Mouse (Mus musculus): ENCODE measurements around the gene Ccdc159. TPM values are rescaled to one million over a fixed set of nuclear protein-coding genes. Genes with fewer than 3 reads are reported as not detected.

The Ccdc159 gene
- polyA plus RNA-seq, 1 experiment from 2014 or later = 5.2 TPM

GRCm38 (mm10) chr9:21935466-21936131, 8.3 kb downstream of the Ccdc159 start:
- H3K9me3 ChIP-seq = no peaks in the 10 kb centered on the region
- peaks cover 5% of the 10 kb centered on the region; the same call in 1 of the 2 replicates for H3K27me3 ChIP-seq
- H3K27ac ChIP-seq = no peak overlapping the region
- H3K9ac ChIP-seq (replicated peaks) = no peak overlapping the region
- H3K4me1 ChIP-seq (replicated peaks) = no peaks in the 10 kb centered on the region; the same call in 1 of the 2 replicates
- H3K36me3 ChIP-seq = peaks cover under 1% of the 10 kb centered on the region; the same call in 1 of the 2 replicates
- H3K4me2 ChIP-seq = 0 out of 2 replicates have a peak overlapping the region, but pooled peaks have one; percentile 68
- ATAC-seq (ENCODE audit: insufficient number of reproducible peaks, insufficient read depth, low FRiP score, low TSS enrichment, low read depth) = no peak
- 83% methylated on average over 7 of the region's 7 CpGs for WGBS
- H3K4me3 ChIP-seq (replicated peaks) = no peak overlapping the region

- peak within 1 kb of the TSS; percentile 63 for H3K9ac ChIP-seq (replicated peaks)
- whole genome bisulfite sequencing = 3% methylated on average over 43 of the region's 43 CpGs
- H3K36me3 ChIP-seq = peaks cover 3% of the 10 kb centered on the region; the same call in 1 of the 2 replicates
- ATAC-seq (ENCODE audit: insufficient number of reproducible peaks, insufficient read depth, low FRiP score, low TSS enrichment, low read depth) = peak; percentile 95
- H3K27me3 ChIP-seq = peaks cover 5% of the 10 kb centered on the region; the same call in 1 of the 2 replicates
- no peaks in the 10 kb centered on the region for H3K9me3 ChIP-seq
- H3K4me2 ChIP-seq = peak within 1 kb of the TSS; percentile 68
- H3K4me1 ChIP-seq (replicated peaks) = no peaks in the 10 kb centered on the region; the same call in 1 of the 2 replicates
- H3K4me3 ChIP-seq (replicated peaks) = peak within 1 kb of the TSS; percentile 52
- H3K27ac ChIP-seq = no peak within 1 kb of the TSS
Observed at GRCm38 (mm10) chr9:21936692-21937570, 9.7 kb downstream of the Ccdc159 start, which contains the start of gene Plppr2. TSS of gene Plppr2 (plus strand) at chr9:21937033.

DNA sequence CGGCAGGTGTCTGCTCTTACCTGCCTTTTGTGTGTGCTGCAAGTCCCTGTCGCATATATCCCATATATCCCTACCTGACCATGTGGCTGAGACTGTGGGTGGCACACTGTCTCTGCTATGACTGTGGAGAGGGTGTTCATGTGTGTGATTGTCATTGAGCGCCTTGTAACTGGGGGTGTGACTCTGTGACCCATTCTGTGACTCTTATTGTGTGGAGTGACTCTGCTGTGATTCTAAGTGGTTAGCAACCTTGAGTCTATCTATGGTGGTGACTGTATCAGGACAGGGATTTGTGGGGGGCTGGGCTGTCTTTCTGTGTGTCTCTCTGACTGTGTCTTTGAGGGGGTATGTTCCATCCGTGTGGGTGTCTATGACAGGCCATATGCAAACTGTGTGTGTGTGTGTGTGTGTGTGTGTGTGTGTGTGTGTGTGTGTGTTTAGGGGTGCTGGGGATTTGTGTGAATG, 10.5 kb downstream of the Ccdc159 start:
- Histone ChIP-seq H3K9ac (replicated peaks) (peak overlapping the region; percentile 63; the same call in 1 of the 2 replicates), H3K9me3 (no peaks in the 10 kb centered on the region), H3K4me2 (peak overlapping the region; percentile 68), H3K4me3 (replicated peaks) (peak overlapping the region; percentile 52), H3K36me3 (peaks cover 3% of the 10 kb centered on the region; the same call in 1 of the 2 replicates), H3K27me3 (peaks cover 3% of the 10 kb centered on the region; the same call in 1 of the 2 replicates), H3K4me1 (replicated peaks) (no peaks in the 10 kb centered on the region; the same call in 1 of the 2 replicates), H3K27ac (no peak overlapping the region)
- WGBS = 80% methylated on average over 4 of the region's 4 CpGs
- no peak for ATAC-seq (ENCODE audit: insufficient number of reproducible peaks, insufficient read depth, low FRiP score, low TSS enrichment, low read depth)

- H3K9ac ChIP-seq (replicated peaks) = no peak overlapping the region
- H3K27me3 ChIP-seq = peaks cover 4% of the 10 kb centered on the region
- H3K4me3 ChIP-seq (replicated peaks) = no peak overlapping the region
- ATAC-seq (ENCODE audit: insufficient number of reproducible peaks, insufficient read depth, low FRiP score, low TSS enrichment, low read depth) = no peak
- no peak overlapping the region for H3K27ac ChIP-seq
- no peaks in the 10 kb centered on the region; the same call in 1 of the 2 replicates for H3K4me1 ChIP-seq (replicated peaks)
- WGBS = 86% methylated on average over 4 of the region's 4 CpGs
- no peaks in the 10 kb centered on the region for H3K9me3 ChIP-seq
- no peak overlapping the region for H3K4me2 ChIP-seq
- H3K36me3 ChIP-seq = peaks cover 3% of the 10 kb centered on the region; the same call in 1 of the 2 replicates
Observed at GRCm38 (mm10) chr9:21938234-21938855, 11.1 kb downstream of the Ccdc159 start.

GRCm38 (mm10) chr9:21943046-21943445, 15.8 kb downstream of the Ccdc159 start:
- Histone ChIP-seq H3K36me3 (peaks cover 3% of the 10 kb centered on the region; the same call in 1 of the 2 replicates), H3K4me2 (no peak overlapping the region), H3K9ac (replicated peaks) (no peak overlapping the region), H3K4me1 (replicated peaks) (peaks cover 8% of the 10 kb centered on the region), H3K27me3 (peaks cover 48% of the 10 kb centered on the region), H3K9me3 (no peaks in the 10 kb centered on the region), H3K27ac (no peak overlapping the region), H3K4me3 (replicated peaks) (no peak overlapping the region)
- no peak for ATAC-seq (ENCODE audit: insufficient number of reproducible peaks, insufficient read depth, low FRiP score, low TSS enrichment, low read depth)
- WGBS = 75% methylated on average over 12 of the region's 12 CpGs

GRCm38 (mm10) chr9:21943638-21944037, 16.4 kb downstream of the Ccdc159 start:
- no peaks in the 10 kb centered on the region for H3K9me3 ChIP-seq
- no peak for ATAC-seq (ENCODE audit: insufficient number of reproducible peaks, insufficient read depth, low FRiP score, low TSS enrichment, low read depth)
- 40% methylated on average over 12 of the region's 12 CpGs for WGBS
- H3K27ac ChIP-seq = no peak overlapping the region
- no peak overlapping the region for H3K4me3 ChIP-seq (replicated peaks)
- H3K4me2 ChIP-seq = no peak overlapping the region
- H3K9ac ChIP-seq (replicated peaks) = no peak overlapping the region
- H3K4me1 ChIP-seq (replicated peaks) = peaks cover 8% of the 10 kb centered on the region
- H3K36me3 ChIP-seq = peaks cover 3% of the 10 kb centered on the region; the same call in 1 of the 2 replicates
- peaks cover 54% of the 10 kb centered on the region for H3K27me3 ChIP-seq

DNA sequence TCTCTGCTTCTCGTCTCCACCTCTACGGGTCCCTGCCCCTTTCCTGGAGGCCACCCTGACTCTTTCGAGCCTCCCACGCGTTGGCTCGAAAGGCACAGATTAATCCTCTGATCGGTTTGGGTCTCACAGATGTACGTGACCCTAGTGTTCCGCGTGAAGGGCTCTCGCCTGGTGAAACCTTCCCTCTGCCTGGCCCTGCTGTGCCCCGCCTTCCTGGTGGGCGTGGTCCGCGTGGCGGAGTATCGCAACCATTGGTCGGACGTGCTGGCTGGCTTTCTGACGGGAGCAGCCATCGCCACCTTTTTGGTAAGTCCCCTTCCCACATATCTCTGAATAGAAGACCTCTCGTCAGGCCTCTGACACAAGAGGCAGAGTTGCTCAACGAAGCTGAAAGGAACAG, 17.0 kb downstream of the Ccdc159 start:
- peak overlapping the region; percentile 35; the same call in 1 of the 2 replicates for H3K4me2 ChIP-seq

GRCm38 (mm10) chr9:21947540-21948130, 20.4 kb downstream of the Ccdc159 start:
- no peak for ATAC-seq (ENCODE audit: insufficient number of reproducible peaks, insufficient read depth, low FRiP score, low TSS enrichment, low read depth)
- H3K4me3 ChIP-seq (replicated peaks) = no peak overlapping the region; the same call in 1 of the 2 replicates
- H3K9me3 ChIP-seq = no peaks in the 10 kb centered on the region
- no peaks in the 10 kb centered on the region for H3K36me3 ChIP-seq
- peaks cover 65% of the 10 kb centered on the region for H3K27me3 ChIP-seq
- H3K9ac ChIP-seq (replicated peaks) = no peak overlapping the region
- peak overlapping the region; percentile 39 for H3K4me2 ChIP-seq
- H3K4me1 ChIP-seq (replicated peaks) = peaks cover 8% of the 10 kb centered on the region
- WGBS = 4% methylated on average over 28 of the region's 28 CpGs
- H3K27ac ChIP-seq = no peak overlapping the region

More for the DNA sequence above, 17.0 kb downstream of the Ccdc159 start:
- peaks cover 61% of the 10 kb centered on the region for H3K27me3 ChIP-seq
- H3K9ac ChIP-seq (replicated peaks) = no peak overlapping the region
- H3K4me3 ChIP-seq (replicated peaks) = no peak overlapping the region
- H3K27ac ChIP-seq = no peak overlapping the region
- H3K4me1 ChIP-seq (replicated peaks) = peaks cover 8% of the 10 kb centered on the region
- no peaks in the 10 kb centered on the region for H3K9me3 ChIP-seq
- ATAC-seq (ENCODE audit: insufficient number of reproducible peaks, insufficient read depth, low FRiP score, low TSS enrichment, low read depth) = no peak
- WGBS = 14% methylated on average over 23 of the region's 23 CpGs
- peaks cover 3% of the 10 kb centered on the region; the same call in 1 of the 2 replicates for H3K36me3 ChIP-seq

- H3K9me3 ChIP-seq = no peaks in the 10 kb centered on the region
- H3K4me1 ChIP-seq (replicated peaks) = peaks cover 8% of the 10 kb centered on the region
- no peak overlapping the region for H3K4me2 ChIP-seq
- H3K4me3 ChIP-seq (replicated peaks) = no peak overlapping the region
- 49% methylated on average over 8 of the region's 8 CpGs for WGBS
- peaks cover 63% of the 10 kb centered on the region for H3K27me3 ChIP-seq
- H3K9ac ChIP-seq (replicated peaks) = no peak overlapping the region
- ATAC-seq (ENCODE audit: insufficient number of reproducible peaks, insufficient read depth, low FRiP score, low TSS enrichment, low read depth) = no peak
- no peaks in the 10 kb centered on the region for H3K36me3 ChIP-seq
- H3K27ac ChIP-seq = no peak overlapping the region
Observed at GRCm38 (mm10) chr9:21948146-21948545, 20.9 kb downstream of the Ccdc159 start.

DNA sequence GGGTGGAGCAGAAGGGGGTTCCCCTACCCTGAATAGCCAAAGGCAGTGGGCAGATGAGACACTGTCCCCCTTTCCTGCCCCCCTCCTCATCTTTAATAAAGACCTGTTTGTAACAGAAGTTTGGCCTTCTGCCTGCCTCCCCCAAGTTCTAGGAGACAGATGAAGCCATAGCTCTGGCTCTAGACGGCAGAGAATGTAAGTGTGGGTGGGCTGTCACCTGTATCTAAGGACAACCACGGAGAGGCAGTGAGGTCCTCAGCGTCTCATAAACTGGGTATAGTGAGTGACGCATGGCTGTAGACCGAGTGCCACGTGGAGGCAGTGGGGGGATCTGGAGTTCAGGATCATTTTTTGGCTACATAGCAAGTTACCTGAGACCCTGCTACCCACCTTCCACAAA, 21.5 kb downstream of the Ccdc159 start:
- no peaks in the 10 kb centered on the region for H3K9me3 ChIP-seq
- H3K4me3 ChIP-seq (replicated peaks) = no peak overlapping the region
- peaks cover 57% of the 10 kb centered on the region for H3K27me3 ChIP-seq
- H3K27ac ChIP-seq = no peak overlapping the region
- 68% methylated on average over 6 of the region's 6 CpGs for WGBS
- no peak for ATAC-seq (ENCODE audit: insufficient number of reproducible peaks, insufficient read depth, low FRiP score, low TSS enrichment, low read depth)
- H3K36me3 ChIP-seq = no peaks in the 10 kb centered on the region
- no peak overlapping the region for H3K4me2 ChIP-seq
- no peak overlapping the region for H3K9ac ChIP-seq (replicated peaks)
- peaks cover 8% of the 10 kb centered on the region for H3K4me1 ChIP-seq (replicated peaks)
